Mouse (Mus musculus) monocyte, adult 2 months (primary cell): Measurements from ENCODE around the gene Bmp7.

Experiments used
- DNase-seq, 2 experiments: peaks; one replicate each; pipeline ENCODE4 v3.0.0; 2022; ENCODE audit warnings: low spot score in 2 of 2, low read depth in 1 of 2

The Bmp7 gene

GRCm38 (mm10) chr2:172940003-172940798 lies at the start of gene Bmp7:
Bmp7 (minus strand) TSS chr2:172940321.
- DNase-seq, result no peak

GRCm38 (mm10) chr2:172982776-172983561 lies 42.8 kb upstream of the Bmp7 start:
- no peak for DNase-seq

GRCm38 (mm10) chr2:172979666-172980345 lies 39.7 kb upstream of the Bmp7 start:
- no peak for DNase-seq

GRCm38 (mm10) chr2:172978131-172978633 lies 38.1 kb upstream of the Bmp7 start:
- DNase-seq, result no peak

- DNase-seq, result no peak
Measured at GRCm38 (mm10) chr2:172977409-172978130, 37.4 kb upstream of the Bmp7 start, which contains the start of gene Spo11. Spo11 (plus strand) TSS chr2:172977700.

- DNase-seq, result no peak
Measured at GRCm38 (mm10) chr2:172976661-172977238, 36.6 kb upstream of the Bmp7 start.

- DNase-seq, result no peak
Measured at GRCm38 (mm10) chr2:172975159-172975558, 35.0 kb upstream of the Bmp7 start.

GRCm38 (mm10) chr2:172974701-172975100 lies 34.6 kb upstream of the Bmp7 start:
- no peak for DNase-seq

GRCm38 (mm10) chr2:172973806-172974565 lies 33.9 kb upstream of the Bmp7 start:
- no peak for DNase-seq

GRCm38 (mm10) chr2:172971865-172972264 lies 31.7 kb upstream of the Bmp7 start:
- no peak for DNase-seq

- DNase-seq, result no peak
Measured at GRCm38 (mm10) chr2:172966480-172966879, 26.4 kb upstream of the Bmp7 start.

GRCm38 (mm10) chr2:172965249-172965648 lies 25.1 kb upstream of the Bmp7 start:
- no peak for DNase-seq

- no peak for DNase-seq
Measured at GRCm38 (mm10) chr2:172961211-172961610, 21.1 kb upstream of the Bmp7 start.

- no peak for DNase-seq
Measured at GRCm38 (mm10) chr2:172960350-172960749, 20.2 kb upstream of the Bmp7 start.

- no peak for DNase-seq
Measured at GRCm38 (mm10) chr2:172959006-172959768, 19.1 kb upstream of the Bmp7 start.

- no peak for DNase-seq
Measured at GRCm38 (mm10) chr2:172958579-172958978, 18.5 kb upstream of the Bmp7 start.

- DNase-seq, result no peak
Measured at GRCm38 (mm10) chr2:172951976-172952375, 11.9 kb upstream of the Bmp7 start.

GRCm38 (mm10) chr2:172950722-172951121 lies 10.6 kb upstream of the Bmp7 start:
- DNase-seq, result no peak

GRCm38 (mm10) chr2:172950119-172950676 lies 10.1 kb upstream of the Bmp7 start:
- no peak for DNase-seq
